Mouse (Mus musculus) forebrain, embryonic 14.5 days (tissue): ENCODE results near the gene Frmd4a. TPM values are rescaled to one million over a fixed set of nuclear protein-coding genes. Genes with fewer than 3 reads are reported as not detected.

ENCODE experiments used
- ATAC-seq: fragments of 200-750 bp; cut with Nextera tagmentation; 2 replicates; pipeline ENCODE4 v1.8.0; 2017; ENCODE audit warnings: mild to moderate bottlenecking, moderate library complexity
- DNase-seq: peaks from one replicate; pipeline ENCODE4 v3.0.0-alpha.2; 2015; ENCODE audit warnings: low spot score
- H3K27ac ChIP-seq: fragments of 300-500 bp; sonication (generic); 2 replicates; pipeline ENCODE4 v1.5.1; 2014; ENCODE audit warnings: low read depth, mild to moderate bottlenecking, control low read depth, low read length, moderate library complexity
- H3K27me3 ChIP-seq: fragments of 300-500 bp; sonication (generic); replicated peaks from 2 replicates; pipeline ENCODE4 v1.6.1; 2014; ENCODE audit warnings: low read length, control low read depth, mixed read lengths; ENCODE audit not compliant: control insufficient read depth, insufficient read depth
- H3K36me3 ChIP-seq: fragments of 300-500 bp; sonication (generic); 2 replicates; pipeline ENCODE4 v1.6.1; 2014; ENCODE audit warnings: low read length, control low read depth; ENCODE audit not compliant: control insufficient read depth, insufficient read depth
- H3K4me1 ChIP-seq: fragments of 300-500 bp; sonication (generic); 2 replicates; pipeline ENCODE4 v1.6.1; 2014; ENCODE audit warnings: antibody characterized with exemption, low read length, control low read depth; ENCODE audit not compliant: control insufficient read depth, insufficient read depth
- H3K4me2 ChIP-seq: fragments of 300-500 bp; sonication (generic); 2 replicates; pipeline ENCODE4 v1.6.1; 2014; ENCODE audit warnings: mild to moderate bottlenecking, control low read depth, low read length
- H3K4me3 ChIP-seq: fragments of 300-500 bp; sonication (generic); 2 replicates; pipeline ENCODE4 v1.5.1; 2014; ENCODE audit warnings: low read depth, low read length, control low read depth
- H3K9ac ChIP-seq: fragments of 300-500 bp; sonication (generic); 2 replicates; pipeline ENCODE4 v1.6.1; 2014; ENCODE audit warnings: mild to moderate bottlenecking, low read length, control low read depth, moderate library complexity
- H3K9me3 ChIP-seq: fragments of 300-500 bp; sonication (generic); replicated peaks from 2 replicates; pipeline ENCODE4 v1.6.1; 2016; ENCODE audit warnings: low read length, control low read depth, mixed read lengths; ENCODE audit not compliant: control insufficient read depth
- WGBS: fragments of 180-500 bp; shearing (Covaris S2); extraction: QIAGEN DNeasy Blood & Tissue Kit; methylation state at CpG from one replicate; pipeline ENCODE4 v1.1.7; 2014; 5-methylcytosine and 5-hydroxymethylcytosine counted together
- polyA plus RNA-seq: library from polyadenylated mRNA; unstranded; fragments of >200 nt; fragmentation: Nextera tagmentation; extraction: Ambion mirVana; gene quantifications from 2 replicates; pipeline ENCODE4 v1.2.1, GENCODE M21; 2014

Gene Frmd4a
- polyA plus RNA-seq, 1 experiment from 2014 or later = 36.9 TPM

GRCm38 (mm10) chr2:4169726-4170125 lies 152.2 kb downstream of the Frmd4a start:
- peak overlapping the region; percentile 62 for H3K27ac ChIP-seq
- H3K9ac ChIP-seq = peak overlapping the region; percentile 35
- no peak overlapping the region for H3K4me2 ChIP-seq
- H3K4me1 ChIP-seq = peaks cover 9% of the 10 kb centered on the region; the same call in 1 of the 2 replicates
- ATAC-seq = peak; percentile 84; the same call in 1 of the 2 replicates
- no peaks in the 10 kb centered on the region for H3K9me3 ChIP-seq
- 48% methylated on average over 10 of the region's 10 CpGs for WGBS
- DNase-seq = peak; percentile 55
- H3K4me3 ChIP-seq = no peak overlapping the region
- H3K36me3 ChIP-seq = no peaks in the 10 kb centered on the region
- no peaks in the 10 kb centered on the region for H3K27me3 ChIP-seq

- ATAC-seq (peak; percentile 37; the same call in 1 of the 2 replicates), DNase-seq (no peak)
- WGBS = 71% methylated on average over 4 of the region's 4 CpGs
- Histone ChIP-seq H3K27me3 (no peaks in the 10 kb centered on the region), H3K27ac (peak overlapping the region; percentile 62), H3K4me3 (no peak overlapping the region), H3K9ac (peak overlapping the region; percentile 35; the same call in 1 of the 2 replicates), H3K36me3 (no peaks in the 10 kb centered on the region), H3K4me1 (peaks cover 9% of the 10 kb centered on the region; the same call in 1 of the 2 replicates), H3K9me3 (no peaks in the 10 kb centered on the region), H3K4me2 (no peak overlapping the region)
These were observed 152.7 kb downstream of the Frmd4a start for GRCm38 (mm10) chr2:4170189-4170588.

- no peak overlapping the region for H3K9ac ChIP-seq
- ATAC-seq = no peak
- DNase-seq = no peak
- no peaks in the 10 kb centered on the region for H3K36me3 ChIP-seq
- no peak overlapping the region for H3K4me2 ChIP-seq
- H3K4me3 ChIP-seq = no peak overlapping the region
- 85% methylated on average over 8 of the region's 8 CpGs for WGBS
- no peaks in the 10 kb centered on the region for H3K4me1 ChIP-seq
- H3K27ac ChIP-seq = no peak overlapping the region
- no peaks in the 10 kb centered on the region for H3K9me3 ChIP-seq
- H3K27me3 ChIP-seq = no peaks in the 10 kb centered on the region
These were observed 167.5 kb downstream of the Frmd4a start for GRCm38 (mm10) chr2:4184991-4185390.

- Histone ChIP-seq H3K27ac (no peak overlapping the region), H3K4me1 (no peaks in the 10 kb centered on the region), H3K9me3 (no peaks in the 10 kb centered on the region), H3K4me2 (no peak overlapping the region), H3K9ac (no peak overlapping the region), H3K4me3 (no peak overlapping the region), H3K27me3 (no peaks in the 10 kb centered on the region), H3K36me3 (no peaks in the 10 kb centered on the region)
- DNase-seq = no peak
- ATAC-seq = no peak
- 73% methylated on average over 4 of the region's 4 CpGs for WGBS
These were observed 170.0 kb downstream of the Frmd4a start for GRCm38 (mm10) chr2:4187521-4187920.

GRCm38 (mm10) chr2:4188303-4188702 lies 170.8 kb downstream of the Frmd4a start:
- Histone ChIP-seq H3K27me3 (no peaks in the 10 kb centered on the region), H3K4me2 (no peak overlapping the region), H3K9ac (no peak overlapping the region), H3K4me1 (no peaks in the 10 kb centered on the region), H3K36me3 (no peaks in the 10 kb centered on the region), H3K9me3 (no peaks in the 10 kb centered on the region), H3K27ac (no peak overlapping the region), H3K4me3 (no peak overlapping the region)
- WGBS = 48% methylated on average over 3 of the region's 3 CpGs
- DNase-seq = peak; percentile 19
- ATAC-seq = peak; percentile 23; the same call in 1 of the 2 replicates

GRCm38 (mm10) chr2:4190345-4190744 lies 172.8 kb downstream of the Frmd4a start:
- Histone ChIP-seq H3K9me3 (no peaks in the 10 kb centered on the region), H3K4me1 (peaks cover 4% of the 10 kb centered on the region; the same call in 1 of the 2 replicates), H3K27ac (no peak overlapping the region), H3K27me3 (no peaks in the 10 kb centered on the region), H3K9ac (no peak overlapping the region), H3K4me2 (no peak overlapping the region), H3K36me3 (no peaks in the 10 kb centered on the region), H3K4me3 (no peak overlapping the region)
- WGBS = 90% methylated on average over 3 of the region's 3 CpGs
- ATAC-seq (no peak), DNase-seq (no peak)

- no peak overlapping the region for H3K4me3 ChIP-seq
- DNase-seq = no peak
- H3K4me2 ChIP-seq = no peak overlapping the region
- H3K9ac ChIP-seq = no peak overlapping the region
- no peak overlapping the region for H3K27ac ChIP-seq
- WGBS = 59% methylated on average over 5 of the region's 5 CpGs
- no peaks in the 10 kb centered on the region for H3K36me3 ChIP-seq
- ATAC-seq = no peak
- H3K4me1 ChIP-seq = peaks cover 4% of the 10 kb centered on the region; the same call in 1 of the 2 replicates
- H3K9me3 ChIP-seq = no peaks in the 10 kb centered on the region
- H3K27me3 ChIP-seq = no peaks in the 10 kb centered on the region
These were observed 173.5 kb downstream of the Frmd4a start for GRCm38 (mm10) chr2:4190995-4191394.

- no peaks in the 10 kb centered on the region for H3K9me3 ChIP-seq
- no peak for ATAC-seq
- no peak overlapping the region for H3K4me2 ChIP-seq
- H3K4me1 ChIP-seq = peaks cover 4% of the 10 kb centered on the region; the same call in 1 of the 2 replicates
- H3K27me3 ChIP-seq = no peaks in the 10 kb centered on the region
- H3K9ac ChIP-seq = no peak overlapping the region
- no peak overlapping the region for H3K27ac ChIP-seq
- no peaks in the 10 kb centered on the region for H3K36me3 ChIP-seq
- no peak overlapping the region for H3K4me3 ChIP-seq
- no peak for DNase-seq
These were observed 175.7 kb downstream of the Frmd4a start for GRCm38 (mm10) chr2:4193206-4193605.

- H3K36me3 ChIP-seq = no peaks in the 10 kb centered on the region
- 64% methylated on average over 9 of the region's 9 CpGs for WGBS
- H3K4me1 ChIP-seq = peaks cover 4% of the 10 kb centered on the region; the same call in 1 of the 2 replicates
- DNase-seq (no peak), ATAC-seq (no peak)
- H3K9ac ChIP-seq = no peak overlapping the region
- no peaks in the 10 kb centered on the region for H3K27me3 ChIP-seq
- no peak overlapping the region for H3K4me3 ChIP-seq
- H3K4me2 ChIP-seq = no peak overlapping the region
- H3K9me3 ChIP-seq = no peaks in the 10 kb centered on the region
- H3K27ac ChIP-seq = no peak overlapping the region
These were observed 177.0 kb downstream of the Frmd4a start for GRCm38 (mm10) chr2:4194324-4195014.
